Mouse (Mus musculus): ENCODE measurements around the gene Orai1. TPM values are rescaled to one million over a fixed set of nuclear protein-coding genes. Genes with fewer than 3 reads are reported as not detected.

Gene Orai1
- polyA plus RNA-seq, 1 experiment from 2014 or later: 20.1 TPM

DNA sequence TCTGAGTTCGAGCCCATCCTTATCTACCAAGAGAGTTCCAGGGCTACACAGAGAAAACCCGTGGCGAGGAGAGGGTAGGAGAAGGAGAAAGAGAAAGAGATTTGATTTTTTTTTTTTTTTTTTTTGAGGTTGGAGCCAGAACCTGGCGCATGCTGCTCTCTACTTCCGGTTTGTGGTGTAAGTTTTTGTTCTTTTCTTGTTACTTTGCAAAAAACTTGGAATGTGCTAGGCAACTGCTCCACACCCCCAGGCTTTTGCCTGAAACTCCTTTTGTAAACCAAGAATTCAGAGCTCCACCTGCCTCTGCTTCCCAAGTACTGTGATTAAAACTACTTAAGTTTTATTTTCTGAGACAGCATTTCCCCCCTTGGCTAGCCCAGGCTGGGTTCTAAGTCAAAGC, 23.2 kb downstream of the Orai1 start:
- peaks cover 14% of the 10 kb centered on the region for H3K4me1 ChIP-seq (ENCODE audit: control insufficient read depth, insufficient read depth, low read length)
- no peak overlapping the region for H3K4me2 ChIP-seq (ENCODE audit: low read depth, low read length)
- H3K9ac ChIP-seq (ENCODE audit: low read depth, low read length): no peak overlapping the region
- ATAC-seq: no peak
- H3K4me3 ChIP-seq (ENCODE audit: low read length): no peak overlapping the region
- no peaks in the 10 kb centered on the region for H3K36me3 ChIP-seq (ENCODE audit: control insufficient read depth, insufficient read depth, low read length)
- H3K27ac ChIP-seq (ENCODE audit: low read length): no peak overlapping the region
- no peaks in the 10 kb centered on the region for H3K9me3 ChIP-seq (ENCODE audit: control insufficient read depth, low read length)
- WGBS: 83% methylated on average over 5 of the region's 5 CpGs
- H3K27me3 ChIP-seq (replicated peaks; ENCODE audit: control insufficient read depth, insufficient read depth, low read length): no peaks in the 10 kb centered on the region

DNA sequence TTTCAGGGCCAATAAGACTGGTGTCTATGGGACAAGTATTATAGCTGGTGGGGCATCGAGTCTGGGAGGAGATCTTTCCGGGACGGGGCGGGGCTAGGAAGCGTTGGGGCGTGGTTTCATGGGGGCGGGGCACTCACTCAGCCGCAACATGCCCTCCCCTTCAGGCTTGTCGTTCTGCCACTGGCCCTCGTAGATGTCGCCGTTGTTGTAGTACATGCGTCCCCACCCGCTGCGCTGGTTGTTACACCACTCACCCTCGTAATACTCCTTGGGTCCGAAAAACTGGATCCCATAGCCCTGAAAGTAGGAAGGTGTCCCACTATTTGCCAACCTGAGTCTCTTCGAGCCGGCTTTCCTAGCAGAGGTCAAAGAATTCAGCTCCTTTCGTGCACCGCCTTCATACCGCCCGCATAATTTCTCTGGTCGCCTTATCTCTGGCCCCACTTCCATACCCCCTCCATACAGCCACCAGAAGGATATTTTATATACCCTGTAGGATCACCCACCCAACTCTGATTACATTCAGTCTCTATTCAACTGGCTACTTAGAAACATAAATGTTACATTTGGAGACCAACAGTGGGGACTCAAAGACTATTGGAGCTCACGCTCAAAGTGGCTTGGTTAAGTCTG, 24.4 kb downstream of the Orai1 start:
- Histone ChIP-seq H3K4me3 (ENCODE audit: low read length) (peak overlapping the region; percentile 45), H3K4me1 (ENCODE audit: control insufficient read depth, insufficient read depth, low read length) (peaks cover 14% of the 10 kb centered on the region), H3K9ac (ENCODE audit: low read depth, low read length) (peak overlapping the region; percentile 61), H3K27me3 (replicated peaks; ENCODE audit: control insufficient read depth, insufficient read depth, low read length) (no peaks in the 10 kb centered on the region), H3K27ac (ENCODE audit: low read length) (peak overlapping the region; percentile 36; the same call in 1 of the 2 replicates), H3K36me3 (ENCODE audit: control insufficient read depth, insufficient read depth, low read length) (no peaks in the 10 kb centered on the region), H3K9me3 (ENCODE audit: control insufficient read depth, low read length) (no peaks in the 10 kb centered on the region), H3K4me2 (ENCODE audit: low read depth, low read length) (peak overlapping the region; percentile 66)
- ATAC-seq: peak; percentile 70
- WGBS: 5% methylated on average over 25 of the region's 25 CpGs

DNA sequence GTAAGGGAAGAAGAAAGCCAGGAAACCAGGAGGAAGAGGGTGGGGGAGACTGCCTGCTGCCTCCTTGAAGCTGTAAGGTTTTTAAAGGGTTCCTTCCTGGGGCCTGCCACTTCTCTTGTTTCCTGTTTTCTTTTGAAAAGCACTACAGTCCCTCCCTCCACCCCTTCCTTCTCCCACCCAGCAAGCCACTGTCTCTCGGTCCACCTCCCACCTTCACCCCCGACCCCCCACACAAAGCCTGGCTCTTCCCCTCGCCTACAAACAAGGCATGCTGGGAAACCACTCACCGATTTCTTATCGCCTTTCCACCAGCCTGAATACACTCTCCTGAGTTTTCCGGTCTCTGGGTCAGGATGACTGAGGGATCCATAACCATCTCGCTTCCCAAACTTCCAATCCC, 25.9 kb downstream of the Orai1 start:
- H3K36me3 ChIP-seq (ENCODE audit: control insufficient read depth, insufficient read depth, low read length): no peaks in the 10 kb centered on the region
- H3K27me3 ChIP-seq (replicated peaks; ENCODE audit: control insufficient read depth, insufficient read depth, low read length): no peaks in the 10 kb centered on the region
- 0 out of 2 replicates have a peak overlapping the region, but pooled peaks have one; percentile 16 for H3K9ac ChIP-seq (ENCODE audit: low read depth, low read length)
- H3K9me3 ChIP-seq (ENCODE audit: control insufficient read depth, low read length): no peaks in the 10 kb centered on the region
- WGBS: 55% methylated on average over 7 of the region's 7 CpGs
- peaks cover 12% of the 10 kb centered on the region for H3K4me1 ChIP-seq (ENCODE audit: control insufficient read depth, insufficient read depth, low read length)
- no peak overlapping the region for H3K4me2 ChIP-seq (ENCODE audit: low read depth, low read length)
- H3K4me3 ChIP-seq (ENCODE audit: low read length): no peak overlapping the region
- ATAC-seq: no peak
- peak overlapping the region; percentile 26; the same call in 1 of the 2 replicates for H3K27ac ChIP-seq (ENCODE audit: low read length)

DNA sequence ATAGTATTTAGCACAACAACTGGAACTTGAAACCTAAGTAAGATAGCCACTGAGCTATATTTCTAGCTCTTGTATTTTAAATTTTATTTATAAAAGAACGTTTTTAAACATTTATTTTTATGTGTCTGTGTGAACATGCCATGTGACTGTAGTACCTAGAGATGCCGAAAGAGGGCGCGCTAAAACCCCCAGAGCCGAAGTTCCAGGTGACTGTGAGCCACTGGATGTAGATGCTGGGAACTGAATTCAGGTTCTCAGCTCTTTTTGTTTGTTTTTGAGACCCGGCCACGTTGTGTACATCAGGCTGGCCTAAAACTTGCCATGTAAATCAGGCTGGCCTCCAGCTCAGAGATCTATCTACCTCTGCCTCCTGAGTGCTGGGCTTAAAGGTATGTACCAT, 29.0 kb downstream of the Orai1 start:
- Histone ChIP-seq H3K4me2 (ENCODE audit: low read depth, low read length) (no peak overlapping the region), H3K4me3 (ENCODE audit: low read length) (no peak overlapping the region), H3K36me3 (ENCODE audit: control insufficient read depth, insufficient read depth, low read length) (no peaks in the 10 kb centered on the region), H3K9me3 (ENCODE audit: control insufficient read depth, low read length) (no peaks in the 10 kb centered on the region), H3K9ac (ENCODE audit: low read depth, low read length) (no peak overlapping the region), H3K27me3 (replicated peaks; ENCODE audit: control insufficient read depth, insufficient read depth, low read length) (no peaks in the 10 kb centered on the region), H3K27ac (ENCODE audit: low read length) (no peak overlapping the region), H3K4me1 (ENCODE audit: control insufficient read depth, insufficient read depth, low read length) (peaks cover 4% of the 10 kb centered on the region; the same call in 1 of the 2 replicates)
- 27% methylated on average over 7 of the region's 7 CpGs for WGBS
- ATAC-seq: no peak

DNA sequence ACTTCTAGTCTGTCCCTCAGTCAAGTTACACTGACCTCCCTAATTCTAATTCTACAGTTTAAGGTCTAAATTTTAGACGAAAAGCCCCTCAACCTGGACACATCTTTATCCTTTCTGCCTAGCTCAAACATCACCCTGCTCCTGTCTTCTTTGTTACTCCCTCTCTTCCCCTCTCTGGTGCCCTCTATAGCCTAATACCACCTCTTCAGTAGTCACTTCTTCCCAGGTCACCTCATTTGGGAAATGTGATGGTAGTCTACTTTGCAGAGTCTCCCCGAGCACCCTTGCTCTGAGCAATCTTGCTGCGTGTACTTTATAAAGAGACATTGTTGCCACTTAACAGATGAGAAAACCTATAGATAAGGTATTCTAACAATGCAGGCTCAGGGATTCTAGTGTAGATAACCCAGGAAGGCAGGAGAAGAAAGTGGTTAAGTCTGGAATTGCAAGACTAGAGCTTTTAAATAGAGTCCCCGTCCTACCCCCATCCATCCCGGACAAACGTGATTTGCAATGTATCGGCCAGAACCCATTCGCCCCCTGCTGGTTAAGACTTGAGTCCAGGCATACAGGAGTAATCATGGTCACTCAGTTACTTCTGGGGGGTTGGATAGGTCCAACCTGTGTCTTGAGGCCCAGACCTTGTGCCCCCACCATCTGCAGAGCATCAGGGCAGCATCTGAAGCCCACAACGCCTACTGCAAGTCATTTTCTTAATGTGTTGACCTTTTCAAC, 30.9 kb downstream of the Orai1 start:
- no peak overlapping the region for H3K4me3 ChIP-seq (ENCODE audit: low read length)
- H3K9me3 ChIP-seq (ENCODE audit: control insufficient read depth, low read length): no peaks in the 10 kb centered on the region
- H3K9ac ChIP-seq (ENCODE audit: low read depth, low read length): no peak overlapping the region
- no peak overlapping the region for H3K27ac ChIP-seq (ENCODE audit: low read length)
- H3K4me2 ChIP-seq (ENCODE audit: low read depth, low read length): no peak overlapping the region
- ATAC-seq: peak; percentile 66
- no peaks in the 10 kb centered on the region for H3K36me3 ChIP-seq (ENCODE audit: control insufficient read depth, insufficient read depth, low read length)
- WGBS: 28% methylated on average over 9 of the region's 9 CpGs
- H3K4me1 ChIP-seq (ENCODE audit: control insufficient read depth, insufficient read depth, low read length): peaks cover 8% of the 10 kb centered on the region
- H3K27me3 ChIP-seq (replicated peaks; ENCODE audit: control insufficient read depth, insufficient read depth, low read length): no peaks in the 10 kb centered on the region

DNA sequence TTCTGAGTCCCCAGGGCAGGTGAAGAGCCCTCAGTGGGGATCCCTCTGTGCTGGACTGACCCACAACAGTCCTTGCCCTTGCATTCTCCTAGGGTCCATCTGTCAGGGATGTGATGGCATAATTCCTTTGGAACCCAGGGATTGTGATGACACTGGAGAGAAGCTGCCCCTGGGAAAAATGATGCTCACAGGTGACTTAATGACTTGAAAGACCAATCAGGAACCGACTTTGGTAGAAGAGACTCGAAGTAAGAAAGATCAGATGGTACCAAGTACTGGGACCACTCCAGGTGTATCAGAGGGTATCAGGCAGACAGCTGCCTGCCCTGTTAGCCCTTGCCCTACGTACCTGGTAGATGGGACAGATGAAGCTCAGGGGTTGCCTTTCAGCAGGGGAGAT, 32.0 kb downstream of the Orai1 start, which contains the start of gene Morn3:
TSS of gene Morn3 (minus strand) at position 101 of the 400 bp plus-strand sequence.
- H3K9me3 ChIP-seq (ENCODE audit: control insufficient read depth, low read length): no peaks in the 10 kb centered on the region
- H3K4me1 ChIP-seq (ENCODE audit: control insufficient read depth, insufficient read depth, low read length): peaks cover 8% of the 10 kb centered on the region
- no peak for ATAC-seq
- H3K9ac ChIP-seq (ENCODE audit: low read depth, low read length): no peak within 1 kb of the TSS
- H3K27me3 ChIP-seq (replicated peaks; ENCODE audit: control insufficient read depth, insufficient read depth, low read length): no peaks in the 10 kb centered on the region
- no peak within 1 kb of the TSS for H3K27ac ChIP-seq (ENCODE audit: low read length)
- no peak within 1 kb of the TSS for H3K4me2 ChIP-seq (ENCODE audit: low read depth, low read length)
- WGBS: 74% methylated on average over 3 of the region's 3 CpGs
- no peak within 1 kb of the TSS for H3K4me3 ChIP-seq (ENCODE audit: low read length)
- no peaks in the 10 kb centered on the region for H3K36me3 ChIP-seq (ENCODE audit: control insufficient read depth, insufficient read depth, low read length)

DNA sequence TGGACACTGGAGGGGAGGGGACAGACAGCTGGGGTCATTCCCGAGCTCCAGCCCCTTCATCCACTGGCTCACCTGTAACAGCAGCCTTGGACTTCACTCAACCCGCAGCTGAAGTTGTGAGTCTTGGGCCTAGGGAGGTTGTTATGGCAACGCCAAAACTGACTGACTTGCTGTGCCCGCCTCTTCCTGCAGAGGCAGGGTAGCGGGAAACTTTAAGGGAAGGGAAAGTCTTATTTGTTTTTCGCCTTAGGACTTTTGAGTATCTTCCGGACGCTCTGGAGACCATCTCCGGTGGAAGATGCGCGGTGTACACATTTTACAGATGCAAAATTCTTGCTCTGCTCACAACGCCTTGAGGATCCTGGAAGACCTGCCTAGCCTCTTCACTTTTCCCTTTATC, 34.4 kb downstream of the Orai1 start:
- peak overlapping the region; percentile 16; the same call in 1 of the 2 replicates for H3K4me3 ChIP-seq (ENCODE audit: low read length)
- no peaks in the 10 kb centered on the region for H3K36me3 ChIP-seq (ENCODE audit: control insufficient read depth, insufficient read depth, low read length)
- no peaks in the 10 kb centered on the region for H3K27me3 ChIP-seq (replicated peaks; ENCODE audit: control insufficient read depth, insufficient read depth, low read length)
- H3K9ac ChIP-seq (ENCODE audit: low read depth, low read length): peak overlapping the region; percentile 47; the same call in 1 of the 2 replicates
- peaks cover 8% of the 10 kb centered on the region for H3K4me1 ChIP-seq (ENCODE audit: control insufficient read depth, insufficient read depth, low read length)
- H3K4me2 ChIP-seq (ENCODE audit: low read depth, low read length): peak overlapping the region; percentile 36
- H3K27ac ChIP-seq (ENCODE audit: low read length): no peak overlapping the region
- peak; percentile 33 for ATAC-seq
- 2% methylated on average over 12 of the region's 12 CpGs for WGBS
- H3K9me3 ChIP-seq (ENCODE audit: control insufficient read depth, low read length): no peaks in the 10 kb centered on the region

DNA sequence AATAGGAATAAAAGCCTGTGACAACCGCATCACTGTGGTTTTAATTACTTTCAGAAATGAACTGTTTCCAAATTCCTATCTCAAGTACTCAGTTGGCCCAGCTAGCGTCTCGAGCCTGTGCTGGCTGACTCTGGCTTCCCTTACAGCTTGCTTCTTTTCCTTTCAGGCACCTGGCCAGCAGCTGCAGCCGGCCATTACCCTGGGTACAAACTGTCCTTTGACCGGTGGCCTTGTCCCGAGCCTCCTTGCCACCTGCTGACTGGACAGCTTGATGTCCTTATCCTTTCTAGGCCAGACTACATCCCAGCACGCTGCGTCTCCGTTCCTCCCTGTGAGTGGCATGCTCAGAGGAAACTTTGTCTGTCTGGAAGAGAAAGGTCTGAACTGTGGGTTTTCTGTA, 36.0 kb downstream of the Orai1 start:
- ATAC-seq: no peak
- H3K9me3 ChIP-seq (ENCODE audit: control insufficient read depth, low read length): no peaks in the 10 kb centered on the region
- 72% methylated on average over 9 of the region's 9 CpGs for WGBS

DNA sequence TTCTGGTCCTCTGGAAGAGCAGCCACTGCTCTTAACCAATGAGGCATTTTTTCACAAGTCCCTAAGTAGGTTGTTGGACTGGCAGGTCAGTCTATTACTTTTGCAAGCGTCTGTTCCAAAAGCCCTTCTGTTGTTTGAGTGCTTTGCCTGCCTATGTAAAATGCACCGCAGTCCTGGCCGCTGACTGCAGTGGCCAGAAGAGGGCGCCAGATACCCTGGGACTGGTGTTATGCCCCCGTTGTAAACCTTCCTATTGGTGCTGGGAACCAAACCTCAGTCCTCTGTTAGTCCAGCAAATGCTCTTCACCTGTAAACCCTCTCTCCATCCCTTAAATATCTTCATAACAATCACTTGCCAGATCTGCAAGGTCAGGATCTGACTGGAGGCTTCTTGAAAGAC, 36.9 kb downstream of the Orai1 start:
- Histone ChIP-seq H3K36me3 (ENCODE audit: control insufficient read depth, insufficient read depth, low read length) (no peaks in the 10 kb centered on the region), H3K4me3 (ENCODE audit: low read length) (no peak overlapping the region), H3K4me1 (ENCODE audit: control insufficient read depth, insufficient read depth, low read length) (peaks cover 5% of the 10 kb centered on the region), H3K27me3 (replicated peaks; ENCODE audit: control insufficient read depth, insufficient read depth, low read length) (no peaks in the 10 kb centered on the region), H3K4me2 (ENCODE audit: low read depth, low read length) (no peak overlapping the region), H3K9me3 (ENCODE audit: control insufficient read depth, low read length) (no peaks in the 10 kb centered on the region), H3K27ac (ENCODE audit: low read length) (no peak overlapping the region), H3K9ac (ENCODE audit: low read depth, low read length) (no peak overlapping the region)
- no peak for ATAC-seq
- WGBS: 77% methylated on average over 5 of the region's 5 CpGs

More for the DNA sequence above, 36.0 kb downstream of the Orai1 start:
- Histone ChIP-seq H3K4me1 (ENCODE audit: control insufficient read depth, insufficient read depth, low read length) (peaks cover 5% of the 10 kb centered on the region), H3K4me2 (ENCODE audit: low read depth, low read length) (no peak overlapping the region), H3K27ac (ENCODE audit: low read length) (no peak overlapping the region), H3K36me3 (ENCODE audit: control insufficient read depth, insufficient read depth, low read length) (no peaks in the 10 kb centered on the region), H3K4me3 (ENCODE audit: low read length) (no peak overlapping the region), H3K27me3 (replicated peaks; ENCODE audit: control insufficient read depth, insufficient read depth, low read length) (no peaks in the 10 kb centered on the region), H3K9ac (ENCODE audit: low read depth, low read length) (no peak overlapping the region)
